Mouse (Mus musculus) cerebellum, adult 2 months (tissue): ENCODE measurements around the gene Col10a1. TPM values are rescaled to one million over a fixed set of nuclear protein-coding genes. Genes with fewer than 3 reads are reported as not detected.
"Not testable (repeated sequence)": the region's sequence is repeated elsewhere in the genome, so short reads cannot be mapped to it uniquely, and the experiment has no call there.

Source experiments
- DNase-seq, 2 experiments: peaks; one replicate each; pipeline ENCODE4 v3.0.0; 2021
- H3K27ac ChIP-seq: fragments of 200-500 bp; 2 replicates; pipeline ENCODE4 v1.5.1; 2012; ENCODE audit warnings: low read length, control low read depth, inconsistent platforms; ENCODE audit not compliant: insufficient read depth
- H3K27me3 ChIP-seq: fragments of 200-500 bp; 2 replicates; pipeline ENCODE4 v1.6.1; 2012; ENCODE audit warnings: inconsistent platforms, mild to moderate bottlenecking, low read length, moderate library complexity; ENCODE audit not compliant: control insufficient read depth, insufficient read depth
- H3K4me1 ChIP-seq: fragments of 200-500 bp; 2 replicates; pipeline ENCODE4 v1.6.1; 2011; ENCODE audit warnings: low read length; ENCODE audit not compliant: control insufficient read depth, insufficient read depth
- H3K4me3 ChIP-seq: fragments of 200-500 bp; replicated peaks from 2 replicates; pipeline ENCODE3; 2011; ENCODE audit warnings: mild to moderate bottlenecking, low read depth, low read length, control low read depth; ENCODE audit not compliant: insufficient read depth
- CTCF ChIP-seq: fragments of 200-500 bp; IDR thresholded peaks from 2 replicates; pipeline ENCODE4 v1.5.1; 2011; ENCODE audit warnings: low read depth, mild to moderate bottlenecking, control low read depth, low read length, moderate library complexity, borderline replicate concordance; ENCODE audit not compliant: insufficient read depth
- POLR2A ChIP-seq: fragments of 200-500 bp; IDR thresholded peaks from 2 replicates; pipeline ENCODE4 v1.6.1; 2011; ENCODE audit warnings: low read length, control low read depth, borderline replicate concordance; ENCODE audit not compliant: insufficient read depth
- WGBS: fragments of 180-500 bp; shearing (Covaris S2); methylation state at CpG from one replicate; pipeline ENCODE4 v1.1.7; 2018; 5-methylcytosine and 5-hydroxymethylcytosine counted together
- polyA plus RNA-seq: library from polyadenylated mRNA; depleted of rRNA; stranded (reverse); fragments of >200 nt; gene quantifications from 2 replicates; pipeline ENCODE4 v1.2.3, GENCODE M21; 2012; rRNA removed

Gene Col10a1
- polyA plus RNA-seq, 1 experiment = 0.03 TPM

DNA sequence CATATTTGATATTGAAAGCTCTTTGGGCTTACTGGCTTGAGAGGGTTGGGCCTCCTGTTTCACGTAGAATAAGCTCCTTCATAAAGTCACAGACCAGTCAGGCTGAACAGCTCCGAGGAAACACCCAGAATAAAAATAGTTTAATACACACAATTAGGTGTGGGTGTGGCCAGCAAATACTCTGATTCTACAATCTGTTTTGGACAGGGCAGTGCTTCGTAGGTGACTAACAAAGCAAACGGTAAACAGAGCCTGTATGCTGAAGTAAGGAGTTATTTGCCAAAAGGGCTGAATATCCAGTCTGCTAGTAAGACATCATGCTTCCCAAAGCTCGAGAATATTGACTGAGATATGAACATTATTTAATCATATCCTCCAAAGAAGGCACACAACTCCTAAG, 4.1 kb upstream of the Col10a1 start:
- WGBS = 82% methylated on average over 5 of the region's 5 CpGs

DNA sequence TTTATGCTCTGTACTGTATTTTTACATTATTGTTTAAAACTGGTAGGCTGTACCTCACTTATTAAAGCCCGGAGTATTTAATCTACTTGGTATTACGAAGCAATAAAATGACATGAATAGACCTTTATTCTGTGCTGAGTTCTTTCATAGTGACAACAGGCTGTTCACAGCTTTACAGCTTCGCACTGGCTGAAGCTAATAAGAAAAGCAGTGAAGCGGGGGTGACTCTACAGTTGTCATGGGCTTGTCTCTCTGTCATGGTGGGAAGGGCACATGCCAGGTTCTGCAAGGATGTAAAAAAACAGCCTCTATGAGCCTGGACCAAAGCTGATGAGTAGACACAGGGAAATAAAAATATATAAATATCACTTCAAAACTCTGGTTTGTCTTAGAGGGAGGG, 7.2 kb downstream of the Col10a1 start:
- Histone ChIP-seq H3K27me3 (no peaks in the 10 kb centered on the region), H3K27ac (no peak overlapping the region), H3K4me1 (no peaks in the 10 kb centered on the region), H3K4me3 (no peak overlapping the region)
- WGBS = 78% methylated on average over 4 of the region's 4 CpGs
- TF ChIP-seq POLR2A = no peak
- TF ChIP-seq CTCF = no peak
- no peak for DNase-seq

More for the DNA sequence above, 4.1 kb upstream of the Col10a1 start:
- DNase-seq = no peak
- Histone ChIP-seq H3K4me3 (no peak overlapping the region), H3K4me1 (no peaks in the 10 kb centered on the region), H3K27ac (no peak overlapping the region), H3K27me3 (no peaks in the 10 kb centered on the region)
- TF ChIP-seq CTCF = no peak
- no peak for TF ChIP-seq POLR2A

DNA sequence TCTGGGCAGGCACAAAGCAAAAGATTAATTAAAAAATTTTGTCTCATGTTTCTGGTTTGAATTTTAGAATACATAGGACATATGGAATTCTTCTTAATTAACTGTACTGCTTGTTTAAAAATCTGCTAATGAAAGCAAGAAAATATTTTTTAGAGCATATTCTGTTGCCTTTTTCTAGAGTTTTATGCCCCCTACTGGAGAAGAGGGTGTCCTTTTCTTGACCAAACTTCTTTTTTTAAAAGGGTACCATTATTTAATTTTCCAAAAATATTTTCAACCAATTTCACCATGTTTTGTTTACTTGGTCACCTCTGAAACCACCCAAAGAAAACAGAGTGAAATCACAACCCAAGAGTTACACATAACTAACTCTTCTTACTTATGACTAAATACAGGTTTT, 9.5 kb downstream of the Col10a1 start:
- TF ChIP-seq CTCF = no peak
- no peak for TF ChIP-seq POLR2A
- H3K4me1 ChIP-seq = no peaks in the 10 kb centered on the region
- no peak for DNase-seq
- H3K27ac ChIP-seq = no peak overlapping the region
- H3K4me3 ChIP-seq = no peak overlapping the region
- no peaks in the 10 kb centered on the region for H3K27me3 ChIP-seq

DNA sequence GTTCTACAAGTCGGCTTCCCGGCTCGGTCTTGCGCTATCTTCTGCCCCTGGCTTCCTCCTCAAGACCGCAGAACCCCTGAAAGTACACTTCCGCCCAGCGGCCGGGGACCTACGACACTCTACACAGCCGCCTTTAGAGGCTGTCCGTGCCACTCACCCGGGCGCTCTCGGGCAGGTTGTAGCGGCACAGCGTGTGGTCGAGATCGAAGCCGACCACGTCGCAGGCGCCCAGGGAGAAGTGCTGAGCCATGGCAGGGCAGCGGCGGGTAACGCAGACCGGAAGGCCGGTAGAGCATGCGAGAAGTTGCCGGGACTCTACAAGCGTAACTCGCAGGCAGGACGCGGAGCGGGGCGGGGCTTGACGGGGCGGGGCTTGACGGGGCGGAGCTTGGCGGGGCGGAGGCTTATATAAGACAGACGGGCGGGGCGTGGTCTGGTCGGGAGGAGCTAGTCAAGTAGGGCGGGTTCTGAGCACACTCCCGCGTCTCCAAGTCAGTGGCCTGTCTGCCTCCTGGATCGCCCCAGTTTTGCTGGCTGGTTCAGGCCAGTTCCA, 28.5 kb downstream of the Col10a1 start, which contains the start of gene Nt5dc1:
TSS of gene Nt5dc1 (minus strand) at position 349 of the 553 bp plus-strand sequence.
- peak; percentile 89 to 93 for DNase-seq
- Histone ChIP-seq H3K27me3 (no peaks in the 10 kb centered on the region), H3K4me3 (peak within 1 kb of the TSS; percentile 86), H3K4me1 (no peaks in the 10 kb centered on the region), H3K27ac (no peak within 1 kb of the TSS)
- TF ChIP-seq CTCF (no peak), POLR2A (peak; percentile 61; the same call in 1 of the 2 replicates)
- WGBS = under 1% methylated on average over 49 of the region's 49 CpGs

DNA sequence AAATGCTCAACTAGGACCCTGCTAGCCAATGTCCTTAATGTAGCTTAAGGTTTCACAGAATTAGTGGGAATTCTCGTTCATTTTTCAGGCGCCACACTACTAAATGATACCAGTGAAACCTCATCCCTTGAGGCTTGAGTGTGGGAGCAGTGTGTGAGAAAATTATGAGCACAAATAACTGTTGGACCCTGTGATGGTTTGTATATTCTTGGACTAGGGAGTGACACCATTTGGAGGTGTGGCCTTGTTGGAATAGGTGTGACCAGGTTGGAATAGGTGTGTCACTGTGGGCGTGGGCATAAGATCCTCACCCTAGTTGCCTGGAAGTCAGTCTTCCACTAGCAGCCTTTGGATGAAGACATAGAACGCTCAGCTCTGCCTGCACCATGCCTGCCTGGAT, 29.0 kb downstream of the Col10a1 start:
- H3K4me1 ChIP-seq, H3K27ac ChIP-seq, H3K27me3 ChIP-seq, DNase-seq: not testable (repeated sequence)
- H3K4me3 ChIP-seq = peak overlapping the region; percentile 86
- WGBS = 57% methylated on average over 4 of the region's 4 CpGs

DNA sequence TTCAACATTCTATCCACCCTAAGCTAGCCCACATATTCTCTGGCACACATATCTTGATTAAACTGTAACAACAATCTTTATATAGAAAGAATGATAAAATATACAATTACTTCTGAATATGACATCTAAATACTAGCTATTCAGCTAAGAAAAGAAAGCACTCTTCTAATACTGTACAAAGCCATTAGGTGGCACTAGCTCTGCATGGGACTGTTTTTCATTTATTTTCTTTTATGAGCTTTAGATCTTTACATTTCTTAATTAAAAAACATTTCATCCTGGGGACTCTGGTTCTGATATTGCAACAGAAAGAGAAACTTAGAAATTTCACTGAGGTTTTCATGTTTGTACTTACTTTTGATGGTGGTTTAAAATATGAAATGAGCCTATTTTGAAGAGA, 42.0 kb downstream of the Col10a1 start:
- no peaks in the 10 kb centered on the region for H3K4me1 ChIP-seq
- H3K27me3 ChIP-seq = no peaks in the 10 kb centered on the region
- TF ChIP-seq POLR2A (no peak), CTCF (no peak)
- H3K27ac ChIP-seq = no peak overlapping the region
- no peak for DNase-seq
- no peak overlapping the region for H3K4me3 ChIP-seq

DNA sequence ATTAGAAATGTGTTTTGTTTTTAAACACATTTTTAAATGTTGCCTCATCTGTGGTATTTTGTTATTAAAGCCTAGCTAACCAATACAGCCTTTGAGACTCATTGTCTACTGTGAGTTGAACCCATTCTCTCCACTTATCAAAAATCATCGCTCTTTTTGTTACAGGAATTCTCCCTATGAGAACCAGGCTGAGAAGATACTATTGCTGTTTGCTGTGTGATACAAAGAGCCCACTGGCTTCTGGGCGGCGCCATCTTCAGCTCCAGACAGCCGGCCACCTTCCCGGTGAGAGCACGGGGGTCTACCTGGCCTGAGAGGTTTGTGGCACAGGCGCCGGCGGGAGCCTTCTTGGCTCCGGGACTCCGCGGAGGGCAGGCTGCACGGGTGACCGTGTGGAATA, 44.4 kb downstream of the Col10a1 start:
- H3K27me3 ChIP-seq, H3K4me1 ChIP-seq, H3K4me3 ChIP-seq, DNase-seq, H3K27ac ChIP-seq: not testable (repeated sequence)
- WGBS = 97% methylated on average over 6 of the region's 14 CpGs

Other genes with a start within 250 kb of the Col10a1 start
- gene Dse, start 182.3 kb upstream of the Col10a1 start, polyA plus RNA-seq = 1.6 and 1.7 TPM in 2 replicates
- 110 TPM in 2 replicates for gene Tspyl1, start 107.8 kb upstream of the Col10a1 start, polyA plus RNA-seq
- 447 and 474 TPM in 2 replicates for gene Tspyl4, start 92.5 kb upstream of the Col10a1 start, polyA plus RNA-seq
- gene Nt5dc1, start 28.6 kb downstream of the Col10a1 start, polyA plus RNA-seq = 2.0 and 2.5 TPM in 2 replicates
- 0.25 and 0.29 TPM in 2 replicates for gene Frk, start 93.4 kb downstream of the Col10a1 start, polyA plus RNA-seq